29 mouse cellular contexts compared by ENCODE assay signal in the genomic region with DNA sequence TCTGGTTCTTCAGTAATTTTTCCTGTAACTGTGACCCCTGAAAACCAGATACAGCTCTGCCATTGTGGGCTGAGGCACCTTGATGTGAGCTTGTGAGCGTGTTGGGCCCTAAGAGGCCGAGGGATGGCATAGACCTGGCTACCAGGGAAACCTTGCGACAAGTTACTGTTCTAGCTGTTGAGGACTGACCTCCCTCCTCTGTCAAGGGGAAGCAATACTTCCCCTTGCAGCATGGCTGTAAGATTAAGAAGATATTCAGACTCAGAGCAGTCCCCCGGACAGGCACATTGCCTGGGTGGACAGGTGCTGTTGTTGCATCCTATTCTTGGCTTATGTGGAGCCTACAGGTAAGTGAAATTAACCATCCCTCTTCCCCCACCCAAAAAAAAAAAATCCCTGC. TPM values are rescaled to one million over a fixed set of nuclear protein-coding genes. Genes with fewer than 3 reads are reported as not detected.
"Had no signal": no experiment of that assay in that cellular context is flagged by ENCODE, and none has a peak within 500 bp of the region (broad histone marks: within the 10 kb centered on the region; RNA-seq: fewer than 3 reads in every experiment).

No protein-coding gene starts in this region.

- H3K9ac ChIP-seq: limb, embryonic 13.5 days; liver, embryonic 12.5 days; liver, embryonic 15.5 days; stomach, embryonic 15.5 days had no signal

- H3K4me1 ChIP-seq: limb, embryonic 10.5 days; liver, embryonic 12.5 days; liver, embryonic 15.5 days had no signal

- ATAC-seq: inflammation-experienced regulatory T-cells, adult 6 months; liver, embryonic 12.5 days had no signal

- H3K27me3 ChIP-seq: limb, embryonic 13.5 days; liver, embryonic 12.5 days; liver, embryonic 15.5 days; stomach, embryonic 15.5 days had no signal

- H3K4me2 ChIP-seq: limb, embryonic 13.5 days; liver, embryonic 12.5 days; liver, embryonic 15.5 days; midbrain, embryonic 11.5 days; stomach, embryonic 15.5 days had no signal

- H3K9me3 ChIP-seq: limb, embryonic 10.5 days; liver, embryonic 12.5 days; liver, embryonic 15.5 days; stomach, embryonic 15.5 days had no signal

- H3K4me3 ChIP-seq: layer of hippocampus, adult 2 months; limb, embryonic 10.5 days; limb, embryonic 13.5 days; liver, embryonic 12.5 days; liver, embryonic 15.5 days; stomach, embryonic 15.5 days had no signal

- DNase-seq: kidney, adult 2 months; liver; lung, adult 18-20 months; lung, postnatal 14 days; midbrain, embryonic 14.5 days; thymus, adult 2 months; thymus, postnatal 25 days had no signal

- H3K27ac ChIP-seq: kidney, postnatal 0 days; layer of hippocampus, adult 2 months; limb, embryonic 10.5 days; limb, embryonic 13.5 days; liver, embryonic 12.5 days; liver, embryonic 15.5 days; macrophage had no signal

- H3K36me3 ChIP-seq: limb, embryonic 10.5 days; limb, embryonic 13.5 days; liver, embryonic 12.5 days; liver, embryonic 15.5 days; stomach, embryonic 15.5 days had no signal

RNA-seq across cellular contexts. Expression of gene Scp2d1, which starts 51.6 kb away (rescaled TPM):
- total RNA-seq: layer of hippocampus, adult 2 months; layer of hippocampus, postnatal 10 days; left cerebral cortex, adult 18-20 months; left cerebral cortex, postnatal 25 days; megakaryocyte-erythroid progenitor cell, adult 5-6 weeks; midbrain, postnatal 0 days had no signal
- polyA plus RNA-seq: inflammation-experienced regulatory T-cells, adult 6 months; kidney, adult 2 months; kidney, embryonic 14.5 days; kidney, postnatal 0 days; large intestine, adult 2 months; limb, embryonic 10.5 days; limb, embryonic 13.5 days; liver, embryonic 12.5 days; liver, embryonic 15.5 days; lung, embryonic 16.5 days; macrophage; midbrain, embryonic 11.5 days; midbrain, embryonic 14.5 days; midbrain, postnatal 0 days; neural tube, embryonic 11.5 days; neural tube, embryonic 14.5 days; small intestine, adult 2 months; spleen, adult 2 months; stomach, embryonic 15.5 days; thymus, adult 2 months had no signal
